Mouse (Mus musculus): ENCODE results near the gene Prl3d1.
"Not testable (repeated sequence)": the region's sequence is repeated elsewhere in the genome, so short reads cannot be mapped to it uniquely, and the experiment has no call there.

The Prl3d1 gene

GRCm38 (mm10) chr13:27093890-27094289 lies at the start of gene Prl3d1:
TSS of gene Prl3d1 (plus strand) at chr13:27094190.
- DNase-seq (ENCODE audit: low spot score): not testable (repeated sequence)

DNA sequence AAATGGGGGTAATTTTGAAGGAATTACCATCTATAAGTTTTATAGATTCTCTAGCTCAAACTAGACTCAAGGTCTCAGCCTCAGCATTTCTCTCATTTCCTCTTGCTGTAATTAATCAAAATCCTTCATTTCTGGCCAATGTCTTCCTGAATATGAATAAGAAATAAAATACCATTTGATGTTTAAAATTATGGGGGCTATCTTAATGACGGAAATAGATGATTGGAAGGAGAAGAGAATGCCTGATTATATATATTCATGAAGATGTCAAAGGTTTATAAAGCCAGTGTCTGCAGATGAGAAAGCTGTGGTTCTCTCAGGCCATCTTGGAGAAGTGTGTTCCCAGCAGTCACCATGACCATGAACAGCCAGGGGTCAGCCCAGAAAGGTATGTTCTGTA lies 36.7 kb upstream of the Prl3d1 start, which contains the start of gene Prl:
Gene Prl (plus strand): TSS at position 301 of the 400 bp plus-strand sequence.
- no peak for DNase-seq (ENCODE audit: low spot score)

DNA sequence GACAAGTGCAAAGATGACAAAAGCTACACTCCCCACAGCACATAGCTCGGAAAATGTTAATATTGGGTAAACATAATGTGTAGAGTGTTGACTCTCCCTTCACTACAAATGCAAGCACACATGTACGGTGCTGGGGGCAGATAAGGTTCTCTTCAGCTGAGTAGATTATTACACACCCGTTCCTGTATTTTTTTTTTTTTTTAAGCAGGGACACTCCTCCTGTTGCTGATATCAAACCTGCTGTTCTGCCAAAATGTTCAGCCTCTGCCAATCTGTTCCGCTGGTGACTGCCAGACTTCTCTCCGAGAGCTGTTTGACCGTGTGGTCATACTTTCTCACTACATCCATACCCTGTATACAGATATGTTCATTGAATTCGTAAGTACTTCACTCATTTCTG lies 34.8 kb upstream of the Prl3d1 start:
- DNase-seq (ENCODE audit: low spot score): no peak

DNA sequence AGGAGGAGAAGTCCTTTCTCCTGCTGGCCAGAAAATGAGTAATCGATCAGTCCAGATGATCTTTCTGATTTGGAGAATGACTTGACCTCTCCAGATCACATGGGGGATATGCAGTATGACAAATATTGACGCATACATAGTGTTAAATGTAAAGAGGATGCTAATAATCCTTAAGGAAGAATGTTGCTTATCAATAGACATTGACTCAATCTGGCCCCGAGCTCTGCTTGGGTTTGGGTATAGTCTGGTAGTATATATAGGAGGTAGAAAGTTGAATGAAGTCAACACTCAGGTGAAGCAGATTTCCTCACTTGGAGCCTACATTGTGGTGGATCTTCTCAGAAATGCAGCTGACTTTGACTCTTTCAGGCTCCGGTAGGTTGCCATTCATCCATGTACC lies 27.4 kb downstream of the Prl3d1 start, which contains the start of gene Prl3d2:
Gene Prl3d2 (plus strand): TSS at position 301 of the 400 bp plus-strand sequence.
- not testable (repeated sequence) for DNase-seq (ENCODE audit: low spot score)

- no peak for DNase-seq (ENCODE audit: low spot score)
Measured at GRCm38 (mm10) chr13:27148264-27148663, 54.3 kb downstream of the Prl3d1 start.

Measured in testis, postnatal 10 days (tissue).